Mouse (Mus musculus): Measurements from ENCODE around the gene Shpk.

Gene Shpk

DNA sequence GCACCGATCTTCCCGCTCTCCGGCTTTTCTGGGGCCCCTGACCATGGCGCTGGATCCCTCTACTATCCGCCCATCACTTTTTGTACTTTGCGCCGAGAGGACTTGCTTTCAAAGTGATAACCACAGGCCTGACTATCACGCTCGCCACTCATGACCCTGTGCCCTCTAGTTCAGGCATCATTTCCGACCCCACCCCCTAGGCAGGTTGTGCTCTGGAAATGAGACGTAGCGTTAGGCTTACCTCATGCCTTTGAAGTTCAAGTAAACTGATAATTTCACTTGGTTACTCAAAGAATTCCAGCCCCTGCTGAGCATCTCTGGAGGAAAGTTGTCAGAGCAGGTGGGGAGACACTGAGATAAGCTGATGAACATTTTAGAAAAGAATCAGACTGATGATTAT lies 619 bp downstream of the Shpk start:
- in situ Hi-C loops (cut with MboI, MseI) = no loop called here

DNA sequence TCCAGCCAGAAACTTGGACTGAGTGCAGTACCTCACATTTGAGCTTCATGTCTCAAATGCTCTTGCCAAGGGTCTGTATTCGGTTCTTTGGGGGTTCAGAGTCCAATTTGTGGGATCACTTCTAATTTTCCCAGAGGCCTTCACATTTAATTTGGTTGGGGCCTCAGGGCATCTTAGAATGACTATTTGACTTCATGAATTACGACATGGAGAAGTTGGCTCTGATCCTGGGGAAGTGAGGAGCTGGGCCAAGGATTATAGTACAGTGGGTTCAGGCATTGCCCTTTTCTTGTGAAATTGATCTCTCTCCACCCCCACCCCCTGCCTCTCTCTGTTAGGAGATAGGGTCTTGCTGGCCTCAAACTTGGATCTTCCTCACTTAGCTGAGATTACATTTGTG lies 1.8 kb downstream of the Shpk start:
- in situ Hi-C loops (cut with MboI, MseI) = no loop called here

DNA sequence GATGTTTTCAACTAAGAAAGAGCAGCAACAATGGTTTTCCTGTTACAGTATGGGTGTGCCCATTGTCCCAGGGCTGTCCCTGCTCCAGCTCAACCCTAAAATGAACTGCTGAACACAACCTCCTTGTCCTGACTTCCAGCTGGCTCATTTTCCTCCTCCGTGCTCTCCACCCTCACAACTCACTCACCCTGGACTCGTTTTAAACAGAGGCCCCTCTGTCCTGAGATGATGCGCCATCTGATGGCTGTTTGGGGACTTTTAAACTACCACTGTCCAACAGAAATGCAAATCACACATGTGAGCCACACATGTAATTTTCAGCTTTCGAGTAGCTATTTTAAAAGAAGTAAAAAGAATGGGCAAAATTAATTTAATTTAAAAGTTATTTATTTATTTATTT lies 2.3 kb downstream of the Shpk start:
- in situ Hi-C loops (cut with MboI, MseI) = no loop called here

DNA sequence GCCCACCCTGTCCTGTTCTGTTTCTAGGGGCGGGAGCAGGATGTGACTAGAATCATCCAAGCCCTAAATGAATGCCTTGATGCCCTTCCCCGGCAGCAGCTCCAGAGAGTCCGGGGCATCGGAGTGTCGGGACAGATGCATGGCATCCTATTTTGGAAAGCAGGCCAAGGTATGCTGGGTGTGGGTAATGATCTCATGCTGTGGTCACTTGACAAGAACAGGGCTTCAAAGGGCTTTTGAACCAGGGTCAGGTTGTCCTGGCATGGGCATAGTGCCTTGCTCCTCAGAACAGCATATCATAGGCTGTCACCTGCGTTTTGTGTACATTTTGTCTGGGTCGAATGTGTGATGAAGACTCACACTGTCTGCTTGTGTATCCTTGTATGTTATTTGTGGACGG lies 4.6 kb downstream of the Shpk start:
- in situ Hi-C loops (cut with MboI, MseI) = no loop called here

GRCm38 (mm10) chr11:73205194-73205593 lies 5.9 kb downstream of the Shpk start:
- in situ Hi-C loops (cut with MboI, MseI) = no loop called here

DNA sequence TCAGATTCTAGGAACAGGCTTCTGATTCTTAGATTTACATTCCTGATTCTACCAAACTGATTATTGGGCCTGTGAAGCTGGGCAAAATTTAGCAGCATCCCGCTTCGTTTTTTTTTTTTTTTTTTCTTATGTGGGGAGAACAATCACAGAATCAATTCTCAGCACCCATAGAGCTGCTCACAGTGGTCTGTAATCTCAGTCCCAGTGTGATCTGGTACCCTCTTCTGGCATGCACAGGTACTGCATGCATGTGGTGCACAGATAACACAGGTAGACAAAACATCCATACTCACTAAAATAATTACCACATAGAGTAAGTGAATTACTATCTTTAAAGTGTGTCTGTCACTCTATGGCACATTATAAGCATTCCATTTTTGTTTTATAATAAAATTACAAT lies 8.4 kb downstream of the Shpk start:
- in situ Hi-C loops (cut with MboI, MseI) = no loop called here

DNA sequence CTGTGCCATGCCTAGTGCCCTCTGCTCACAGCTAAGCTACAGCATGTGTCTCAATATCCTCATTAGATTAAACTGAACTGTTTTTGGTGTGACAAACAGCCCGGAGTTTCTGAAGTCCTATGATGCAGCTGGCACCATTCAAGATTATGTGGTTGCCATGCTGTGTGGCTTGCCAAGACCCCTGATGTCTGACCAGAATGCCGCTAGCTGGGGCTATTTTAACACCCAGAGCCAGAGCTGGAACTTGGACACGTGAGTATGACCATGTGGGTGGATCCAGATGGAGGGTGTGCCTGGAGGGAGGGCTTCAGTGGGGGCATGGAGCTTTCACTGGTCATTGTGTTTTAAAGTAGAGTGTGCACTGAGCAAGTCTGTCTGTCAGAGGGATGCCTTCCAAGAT lies 14.7 kb downstream of the Shpk start:
- in situ Hi-C loops (cut with MboI, MseI) = no loop called here

DNA sequence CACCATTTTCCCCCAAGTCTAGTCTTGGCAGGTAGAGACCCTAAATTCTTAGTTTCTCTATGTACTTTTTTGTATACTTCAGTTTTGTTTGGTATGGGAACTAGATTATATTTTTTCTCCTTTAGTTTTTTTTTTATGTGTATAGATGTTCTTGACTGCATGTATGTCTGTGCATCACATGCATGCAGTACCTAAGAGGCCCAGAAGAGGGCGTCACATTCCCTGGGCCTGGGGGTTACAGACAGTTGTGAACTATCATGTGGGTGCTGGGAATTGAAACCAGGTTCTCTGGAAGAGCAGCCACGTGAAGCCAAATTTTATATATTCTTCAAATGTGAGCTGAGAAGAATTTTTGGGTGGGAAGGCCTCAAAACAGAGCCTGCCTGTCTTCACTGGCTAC lies 20.4 kb downstream of the Shpk start:
- in situ Hi-C loops (cut with MboI, MseI) = no loop called here

GRCm38 (mm10) chr11:73220651-73221050 lies 21.4 kb downstream of the Shpk start:
- in situ Hi-C loops (cut with MboI, MseI) = no loop called here

DNA sequence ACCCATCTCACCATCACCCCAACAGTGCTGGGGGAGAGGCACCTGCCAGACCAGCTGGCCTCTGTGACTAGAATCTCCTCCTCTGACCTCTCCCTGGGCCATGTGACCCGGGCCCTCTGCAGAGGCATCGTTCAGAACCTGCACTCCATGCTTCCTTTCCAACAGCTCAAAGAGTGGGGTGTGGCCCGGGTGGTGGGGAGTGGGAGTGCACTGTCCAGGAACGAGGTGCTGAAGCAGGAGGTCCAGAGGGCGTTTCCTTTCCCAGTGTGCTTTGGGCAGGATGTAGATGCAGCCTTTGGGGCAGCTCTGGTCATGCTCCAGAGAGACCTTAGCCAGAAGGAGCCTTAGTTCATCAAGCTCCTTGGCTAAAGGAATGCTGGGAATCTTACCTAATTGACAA lies 23.6 kb downstream of the Shpk start:
- in situ Hi-C loops (cut with MboI, MseI) = no loop called here

GRCm38 (mm10) chr11:73223966-73224365 lies 24.7 kb downstream of the Shpk start:
- in situ Hi-C loops (cut with MboI, MseI) = no loop called here

DNA sequence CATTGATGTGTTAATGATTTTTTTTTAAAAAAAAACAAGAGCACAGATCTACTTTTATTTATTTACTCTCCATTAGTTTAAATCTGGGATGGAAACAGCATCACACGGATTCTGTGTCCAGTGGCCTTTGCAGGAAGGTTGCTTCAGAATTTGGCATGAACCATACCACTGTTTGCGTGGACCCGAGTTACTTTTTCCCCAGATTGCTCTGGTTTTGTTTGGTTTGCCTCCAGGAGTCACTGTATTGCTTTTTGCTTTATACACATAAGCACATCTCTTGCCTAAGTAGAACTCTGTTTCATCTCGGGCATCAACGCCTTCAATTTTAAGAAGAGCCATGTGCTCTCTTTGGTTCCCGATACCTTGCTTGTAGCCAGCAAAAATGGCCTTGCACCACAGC lies 26.6 kb downstream of the Shpk start:
- in situ Hi-C loops (cut with MboI, MseI) = no loop called here

DNA sequence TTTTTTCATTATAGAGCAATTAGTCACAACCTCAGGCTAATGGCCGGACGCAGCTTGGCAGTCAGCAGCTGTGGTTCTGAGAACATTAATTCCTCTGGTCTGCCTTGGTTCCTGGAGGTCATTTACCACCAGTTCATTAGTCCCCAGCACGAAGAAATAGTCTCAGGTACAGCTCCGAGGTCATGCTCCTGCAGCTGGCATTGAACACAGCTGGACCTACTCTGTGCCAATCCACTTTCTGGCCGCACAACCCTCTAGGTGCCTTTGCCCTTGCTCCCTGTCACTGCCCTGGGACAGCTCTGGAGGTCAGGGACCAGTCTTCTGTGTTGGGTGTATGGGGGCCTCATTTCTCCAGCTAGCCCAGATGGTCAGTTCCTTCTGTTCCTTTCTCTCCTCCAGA lies 29.6 kb downstream of the Shpk start:
- in situ Hi-C loops (cut with MboI, MseI) = no loop called here

- in situ Hi-C loops (cut with MboI, MseI) = no loop called here
Observed at GRCm38 (mm10) chr11:73230081-73230480, 30.8 kb downstream of the Shpk start.

- in situ Hi-C loops (cut with MboI, MseI) = no loop called here
Observed at GRCm38 (mm10) chr11:73232513-73232912, 33.3 kb downstream of the Shpk start.

DNA sequence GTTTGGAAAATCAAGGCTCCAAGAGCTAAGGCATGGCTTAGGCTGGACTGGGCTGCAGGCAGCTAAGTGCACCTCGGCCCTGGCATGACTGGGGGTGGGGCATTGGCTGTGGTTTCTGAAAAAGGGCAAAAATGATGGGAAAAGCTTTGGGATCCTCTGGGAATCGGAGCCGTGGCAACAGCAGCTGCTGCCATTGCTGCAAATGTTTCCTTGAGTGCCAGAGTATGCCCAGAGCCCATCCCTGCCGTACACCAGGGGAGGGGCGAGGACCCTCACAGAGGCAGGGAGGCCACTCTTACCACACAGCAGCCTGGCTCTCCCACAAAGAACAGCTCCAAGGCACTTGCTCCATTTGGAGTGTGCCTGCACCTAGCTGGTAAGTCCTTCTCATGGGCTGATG lies 34.7 kb downstream of the Shpk start, which contains the start of gene Trpv1:
Gene Trpv1, plus strand, starts transcription at position 301 of the 400 bp plus-strand sequence.
- in situ Hi-C loops (cut with MboI, MseI) = no loop called here

- in situ Hi-C loops (cut with MboI, MseI) = no loop called here
Observed at GRCm38 (mm10) chr11:73235990-73236701, 36.9 kb downstream of the Shpk start.

- in situ Hi-C loops (cut with MboI, MseI) = no loop called here
Observed at GRCm38 (mm10) chr11:73236731-73237130, 37.5 kb downstream of the Shpk start.

- in situ Hi-C loops (cut with MboI, MseI) = no loop called here
Observed at GRCm38 (mm10) chr11:73242199-73242598, 42.9 kb downstream of the Shpk start.

DNA sequence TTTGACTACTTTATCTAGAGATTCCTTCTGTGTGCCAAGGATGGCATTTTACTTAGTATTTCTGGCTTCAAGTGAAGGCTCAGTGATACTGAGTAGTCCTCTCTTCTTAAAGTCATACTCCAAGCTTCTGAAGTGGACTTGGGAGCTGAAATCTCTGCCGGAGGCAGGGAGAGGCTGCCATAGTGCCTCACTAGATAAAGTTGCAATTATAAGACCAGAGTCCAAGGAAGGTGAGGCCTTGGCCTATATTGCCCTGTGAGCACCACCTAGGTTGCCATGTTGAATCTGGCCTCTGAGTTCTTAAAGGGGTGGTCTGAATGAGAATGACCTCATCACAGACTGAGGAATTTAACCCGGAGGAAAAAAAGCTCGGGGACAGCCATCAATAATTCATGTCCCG lies 43.5 kb downstream of the Shpk start:
- in situ Hi-C loops (cut with MboI, MseI) = no loop called here

DNA sequence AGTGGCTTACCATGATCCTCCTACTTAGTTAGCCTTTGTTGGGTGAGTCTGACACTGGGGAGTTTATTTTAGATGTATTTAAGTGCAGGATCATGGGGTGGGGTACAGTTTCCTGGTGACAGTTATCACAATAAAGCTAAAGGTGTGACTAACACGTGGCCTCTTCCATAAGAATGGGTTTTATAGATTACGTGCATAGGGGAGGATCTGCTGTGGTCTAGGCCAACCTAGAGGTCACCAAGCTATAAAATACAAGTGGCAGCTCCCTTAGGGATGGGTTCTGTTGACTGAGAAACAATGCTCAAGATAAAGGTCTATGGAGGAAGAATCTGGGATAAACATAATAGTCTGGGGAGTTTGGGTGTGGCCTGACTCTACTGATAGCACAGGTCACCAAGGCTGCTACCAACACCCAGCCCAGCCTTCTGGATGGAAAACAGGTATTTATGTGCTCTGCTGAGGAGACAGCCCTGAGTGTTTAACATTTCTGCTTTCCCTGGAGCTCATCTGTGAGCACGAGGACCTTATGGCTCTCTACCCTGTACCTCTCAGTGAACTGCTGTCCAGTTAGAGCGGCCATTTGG lies 58.2 kb downstream of the Shpk start:
- in situ Hi-C loops (cut with MboI, MseI) = no loop called here

DNA sequence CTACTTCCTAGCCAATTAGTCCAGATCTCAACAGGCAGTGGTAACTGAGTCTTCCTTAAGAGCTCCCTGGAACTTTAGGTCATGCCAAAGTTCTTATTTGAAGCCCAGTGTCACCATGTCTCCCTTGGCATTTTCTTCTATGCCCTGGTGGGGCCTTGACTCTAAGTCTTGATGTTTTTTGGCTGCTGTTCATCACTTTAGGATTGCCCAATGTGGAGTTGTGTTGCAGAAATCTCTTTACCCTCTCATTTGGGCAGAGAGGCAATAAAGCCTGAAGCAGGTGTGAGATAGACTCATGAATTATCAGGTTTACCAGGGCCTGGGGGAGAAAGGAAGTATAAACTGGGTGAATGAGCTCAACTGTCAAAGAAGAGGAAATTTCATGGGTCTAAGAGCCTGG lies 59.4 kb downstream of the Shpk start:
- in situ Hi-C loops (cut with MboI, MseI) = no loop called here

DNA sequence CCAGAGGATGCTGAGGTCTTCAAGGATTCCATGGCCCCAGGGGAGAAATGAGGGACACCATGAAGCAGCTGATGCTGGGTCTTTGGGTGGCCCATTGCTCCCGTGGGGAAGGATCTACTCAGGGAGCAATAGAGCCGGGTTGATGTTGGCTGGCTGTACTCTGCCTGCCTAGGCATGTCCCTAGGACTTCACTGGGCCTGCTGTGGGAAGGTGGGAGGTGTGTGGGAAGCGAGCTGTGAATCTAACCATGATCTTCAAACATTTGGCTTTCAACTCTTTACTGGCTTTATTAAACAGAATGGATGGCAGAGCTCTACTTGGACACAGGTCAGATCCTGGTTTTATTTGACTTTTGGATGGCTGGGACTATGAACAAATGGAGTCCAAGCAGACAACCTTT lies 61.2 kb downstream of the Shpk start:
- in situ Hi-C loops (cut with MboI, MseI) = no loop called here

DNA sequence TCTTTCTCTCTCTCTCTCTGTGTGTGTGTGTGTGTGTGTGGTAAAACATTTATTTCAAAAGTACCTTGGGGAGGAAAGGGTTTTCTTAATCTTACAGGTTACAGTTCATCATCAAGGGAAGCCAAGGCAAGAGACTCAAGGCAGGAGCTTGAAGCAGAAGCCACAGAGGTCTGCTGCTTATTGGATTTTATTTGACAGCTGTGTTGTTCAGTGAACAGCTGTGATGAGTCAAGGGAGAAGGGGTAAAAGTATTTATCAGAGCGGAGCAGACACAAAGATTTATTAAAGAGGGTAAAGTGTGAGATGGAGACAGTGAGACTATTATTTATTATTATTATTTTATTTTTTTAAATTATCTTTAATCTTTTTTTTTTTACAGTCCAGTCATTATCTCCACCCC lies 62.1 kb downstream of the Shpk start:
- in situ Hi-C loops (cut with MboI, MseI) = no loop called here
